Mouse (Mus musculus): ENCODE measurements around the gene Gm49322.
"Not testable (repeated sequence)": the region's sequence is repeated elsewhere in the genome, so short reads cannot be mapped to it uniquely, and the experiment has no call there.

Gm49322 gene

GRCm38 (mm10) chr10:80613821-80614220, 8.0 kb downstream of the Gm49322 start:
- no peak for DNase-seq

GRCm38 (mm10) chr10:80614351-80614750, 8.5 kb downstream of the Gm49322 start:
- no peak for DNase-seq

- DNase-seq, result no peak
Observed at GRCm38 (mm10) chr10:80618181-80618580, 12.4 kb downstream of the Gm49322 start.

GRCm38 (mm10) chr10:80619465-80620244, 13.8 kb downstream of the Gm49322 start:
- DNase-seq, result no peak

- DNase-seq, result no peak
Observed at GRCm38 (mm10) chr10:80620365-80620764, 14.5 kb downstream of the Gm49322 start.

- DNase-seq, result no peak
Observed at GRCm38 (mm10) chr10:80620796-80621689, 15.2 kb downstream of the Gm49322 start.

- no peak for DNase-seq
Observed at GRCm38 (mm10) chr10:80621690-80621939, 15.8 kb downstream of the Gm49322 start.

GRCm38 (mm10) chr10:80621940-80622660, 16.3 kb downstream of the Gm49322 start:
- DNase-seq, result peak; percentile 99

- peak; percentile 69 for DNase-seq
Observed at GRCm38 (mm10) chr10:80622661-80623456, 17.0 kb downstream of the Gm49322 start, which contains the start of gene Csnk1g2. Gene Csnk1g2 (plus strand): TSS chr10:80622838.

GRCm38 (mm10) chr10:80623457-80624191, 17.8 kb downstream of the Gm49322 start:
- peak; percentile 63 for DNase-seq

GRCm38 (mm10) chr10:80625764-80626163, 19.9 kb downstream of the Gm49322 start:
- DNase-seq, result no peak

GRCm38 (mm10) chr10:80627685-80628084, 21.9 kb downstream of the Gm49322 start:
- DNase-seq, result peak; percentile 38

- DNase-seq, result no peak
Observed at GRCm38 (mm10) chr10:80628925-80629324, 23.1 kb downstream of the Gm49322 start.

- no peak for DNase-seq
Observed at GRCm38 (mm10) chr10:80635345-80635744, 29.5 kb downstream of the Gm49322 start.

- DNase-seq, result no peak
Observed at GRCm38 (mm10) chr10:80646936-80647335, 41.1 kb downstream of the Gm49322 start.

- not testable (repeated sequence) for DNase-seq
Observed at GRCm38 (mm10) chr10:80649910-80650309, 44.1 kb downstream of the Gm49322 start.

GRCm38 (mm10) chr10:80650392-80650791, 44.6 kb downstream of the Gm49322 start:
- no peak for DNase-seq

GRCm38 (mm10) chr10:80653156-80653720, 47.4 kb downstream of the Gm49322 start:
- DNase-seq, result no peak

- no peak for DNase-seq
Observed at GRCm38 (mm10) chr10:80654866-80655265, 49.0 kb downstream of the Gm49322 start.

- no peak for DNase-seq
Observed at GRCm38 (mm10) chr10:80655406-80656129, 49.7 kb downstream of the Gm49322 start.
